Mouse (Mus musculus) liver, embryonic 14.5 days (tissue): ENCODE results near the gene Prss32.

Experiments used
- CTCF ChIP-seq: IDR thresholded peaks from 2 replicates; pipeline ENCODE4 v1.5.1; 2016; ENCODE audit warnings: antibody characterized with exemption, low read depth, control low read depth
- EP300 ChIP-seq: IDR thresholded peaks from 2 replicates; pipeline ENCODE4 v1.6.1; 2016; ENCODE audit warnings: antibody characterized with exemption, low read depth

- TF ChIP-seq CTCF (peak; percentile 82), EP300 (no peak)
These were observed 2.5 kb upstream of the Prss32 start for GRCm38 (mm10) chr17:23841145-23841544.
